Mouse (Mus musculus): Measurements from ENCODE around the gene Lrrc36. TPM values are rescaled to one million over a fixed set of nuclear protein-coding genes. Genes with fewer than 3 reads are reported as not detected.

Lrrc36 gene
- polyA plus RNA-seq, 1 experiment from 2014 or later: 0.44 TPM

DNA sequence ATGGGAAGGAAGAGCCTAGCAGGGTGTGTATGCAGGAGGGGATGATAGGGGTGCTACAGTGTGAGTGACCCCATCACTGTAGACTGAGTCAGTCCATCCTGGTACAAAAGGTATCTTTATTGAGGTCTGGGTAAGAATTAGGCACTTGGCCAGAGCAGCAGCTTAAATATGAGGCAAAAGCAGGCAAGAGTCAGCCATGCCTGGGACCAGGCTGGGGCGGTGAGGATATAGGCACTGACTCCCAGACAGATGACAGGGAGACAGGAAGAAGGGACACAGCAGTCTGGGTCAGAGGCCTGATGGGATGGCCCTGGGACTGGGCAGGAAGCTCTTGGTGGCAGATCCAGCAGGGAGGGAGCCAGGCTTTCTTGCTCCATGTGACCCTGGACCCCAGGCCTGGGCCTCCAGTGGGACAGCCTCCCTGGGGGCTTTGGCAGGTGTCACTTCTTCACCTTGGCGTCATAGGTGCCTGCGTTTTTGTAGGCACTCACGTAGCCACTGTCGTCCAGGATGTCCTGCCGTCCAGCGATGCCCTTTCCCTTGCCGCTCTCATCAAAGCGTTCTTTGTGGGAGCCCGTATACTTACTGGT is 54.1 kb downstream of the Lrrc36 start:
- ATAC-seq: no peak
- no peak overlapping the region for H3K9ac ChIP-seq (ENCODE audit: low read depth, low read length)
- no peaks in the 10 kb centered on the region for H3K27me3 ChIP-seq (replicated peaks; ENCODE audit: control insufficient read depth, insufficient read depth, low read length)
- H3K4me3 ChIP-seq (ENCODE audit: low read length): no peak overlapping the region
- peaks cover 45% of the 10 kb centered on the region for H3K4me1 ChIP-seq (ENCODE audit: control insufficient read depth, insufficient read depth, low read depth, low read length)
- peak overlapping the region; percentile 71 for H3K27ac ChIP-seq (ENCODE audit: low read depth, low read length)
- no peak overlapping the region; the same call in 1 of the 2 replicates for H3K4me2 ChIP-seq (ENCODE audit: low read length)
- peaks cover 7% of the 10 kb centered on the region for H3K36me3 ChIP-seq (ENCODE audit: control insufficient read depth, insufficient read depth, low read length)
- WGBS: 90% methylated on average over 10 of the region's 10 CpGs
- H3K9me3 ChIP-seq (ENCODE audit: control insufficient read depth, low read length): no peaks in the 10 kb centered on the region

DNA sequence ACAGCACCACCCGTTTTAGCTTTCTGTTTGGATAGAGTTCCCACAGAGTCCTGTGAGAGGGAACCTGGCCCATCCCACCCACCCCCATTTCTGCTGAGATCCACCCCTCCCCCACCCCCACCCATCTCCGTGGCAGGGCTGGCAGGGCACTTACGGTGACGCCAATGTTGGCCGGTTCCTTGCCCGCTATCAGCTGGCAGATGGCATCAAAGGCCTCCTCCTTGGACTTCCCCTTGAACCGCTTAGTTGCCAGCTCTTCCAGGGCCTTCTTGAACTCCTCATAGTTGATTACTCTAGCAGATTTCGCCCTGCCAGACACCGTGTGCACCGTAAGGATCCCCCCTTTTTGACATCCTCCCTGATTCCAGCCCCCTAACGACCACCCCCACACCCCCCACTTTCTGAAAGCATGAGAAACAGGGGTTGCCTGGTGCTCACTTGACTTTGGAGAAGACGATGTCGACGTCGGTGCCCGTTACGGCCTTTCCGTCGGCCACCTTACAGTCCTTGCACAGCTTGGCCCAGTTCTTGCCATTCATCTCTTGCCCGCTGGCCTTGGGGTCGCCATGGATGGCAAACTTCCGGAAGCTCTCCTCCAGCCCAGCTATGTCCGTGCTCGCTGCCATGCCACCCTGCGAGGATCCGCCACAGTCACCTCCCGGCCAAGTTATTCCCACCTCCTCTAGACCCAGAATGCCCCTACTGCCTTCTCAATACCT is 54.8 kb downstream of the Lrrc36 start:
- peaks cover 7% of the 10 kb centered on the region for H3K36me3 ChIP-seq (ENCODE audit: control insufficient read depth, insufficient read depth, low read length)
- 85% methylated on average over 27 of the region's 27 CpGs for WGBS
- no peaks in the 10 kb centered on the region for H3K9me3 ChIP-seq (ENCODE audit: control insufficient read depth, low read length)
- H3K27ac ChIP-seq (ENCODE audit: low read depth, low read length): peak overlapping the region; percentile 71; the same call in 1 of the 2 replicates
- ATAC-seq: no peak
- H3K4me2 ChIP-seq (ENCODE audit: low read length): no peak overlapping the region
- H3K4me1 ChIP-seq (ENCODE audit: control insufficient read depth, insufficient read depth, low read depth, low read length): peaks cover 46% of the 10 kb centered on the region
- no peaks in the 10 kb centered on the region; the same call in 1 of the 2 replicates for H3K27me3 ChIP-seq (replicated peaks; ENCODE audit: control insufficient read depth, insufficient read depth, low read length)
- no peak overlapping the region for H3K4me3 ChIP-seq (ENCODE audit: low read length)
- no peak overlapping the region for H3K9ac ChIP-seq (ENCODE audit: low read depth, low read length)

DNA sequence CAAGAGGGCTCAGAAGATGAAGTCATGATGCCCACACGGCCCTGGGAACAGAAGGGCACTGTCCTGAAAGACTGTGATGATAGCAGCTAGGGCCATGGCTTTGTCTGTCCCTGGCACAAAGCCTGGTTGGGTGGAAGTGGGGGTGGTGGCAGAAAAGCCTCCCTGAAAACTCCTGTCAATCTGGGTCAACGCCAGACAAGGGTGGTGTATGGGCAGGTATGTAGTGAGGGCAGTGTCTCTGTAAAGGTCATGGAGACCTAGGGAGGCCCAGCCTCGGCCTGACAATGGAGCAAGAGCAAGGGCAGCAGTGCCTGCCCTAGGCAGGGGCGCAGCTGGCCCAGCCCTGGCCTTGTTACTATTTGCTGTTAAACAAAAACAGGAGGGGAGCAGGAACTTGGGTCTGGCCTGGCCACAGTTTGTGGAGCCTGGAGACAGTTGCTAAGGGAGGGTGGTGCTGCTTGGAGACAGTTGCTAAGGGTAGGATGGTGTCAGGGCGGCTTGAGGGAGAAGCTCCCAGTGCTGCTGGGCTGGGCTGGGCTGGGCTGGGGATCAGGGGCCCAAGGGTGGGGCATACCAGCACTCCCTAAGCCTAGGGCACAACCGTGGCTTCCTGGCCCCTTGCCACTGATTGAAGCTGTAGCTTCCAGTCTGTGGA is 55.8 kb downstream of the Lrrc36 start:
- Histone ChIP-seq H3K4me3 (ENCODE audit: low read length) (peak overlapping the region; percentile 48), H3K27ac (ENCODE audit: low read depth, low read length) (peak overlapping the region; percentile 78), H3K4me2 (ENCODE audit: low read length) (peak overlapping the region; percentile 51), H3K4me1 (ENCODE audit: control insufficient read depth, insufficient read depth, low read depth, low read length) (peaks cover 49% of the 10 kb centered on the region), H3K27me3 (replicated peaks; ENCODE audit: control insufficient read depth, insufficient read depth, low read length) (no peaks in the 10 kb centered on the region; the same call in 1 of the 2 replicates), H3K9me3 (ENCODE audit: control insufficient read depth, low read length) (no peaks in the 10 kb centered on the region), H3K36me3 (ENCODE audit: control insufficient read depth, insufficient read depth, low read length) (peaks cover 7% of the 10 kb centered on the region), H3K9ac (ENCODE audit: low read depth, low read length) (peak overlapping the region; percentile 4)
- ATAC-seq: peak; percentile 48
- WGBS: 6% methylated on average over 6 of the region's 6 CpGs

- peak overlapping the region; percentile 4 for H3K9ac ChIP-seq (ENCODE audit: low read depth, low read length)
- WGBS: 59% methylated on average over 5 of the region's 5 CpGs
- no peak for ATAC-seq
- H3K27me3 ChIP-seq (replicated peaks; ENCODE audit: control insufficient read depth, insufficient read depth, low read length): no peaks in the 10 kb centered on the region; the same call in 1 of the 2 replicates
- no peaks in the 10 kb centered on the region for H3K9me3 ChIP-seq (ENCODE audit: control insufficient read depth, low read length)
- H3K4me3 ChIP-seq (ENCODE audit: low read length): peak overlapping the region; percentile 48
- H3K4me1 ChIP-seq (ENCODE audit: control insufficient read depth, insufficient read depth, low read depth, low read length): peaks cover 50% of the 10 kb centered on the region
- peak overlapping the region; percentile 78 for H3K27ac ChIP-seq (ENCODE audit: low read depth, low read length)
- peaks cover 7% of the 10 kb centered on the region for H3K36me3 ChIP-seq (ENCODE audit: control insufficient read depth, insufficient read depth, low read length)
- peak overlapping the region; percentile 51 for H3K4me2 ChIP-seq (ENCODE audit: low read length)
Measured at GRCm38 (mm10) chr8:105469816-105470215, 56.4 kb downstream of the Lrrc36 start.

DNA sequence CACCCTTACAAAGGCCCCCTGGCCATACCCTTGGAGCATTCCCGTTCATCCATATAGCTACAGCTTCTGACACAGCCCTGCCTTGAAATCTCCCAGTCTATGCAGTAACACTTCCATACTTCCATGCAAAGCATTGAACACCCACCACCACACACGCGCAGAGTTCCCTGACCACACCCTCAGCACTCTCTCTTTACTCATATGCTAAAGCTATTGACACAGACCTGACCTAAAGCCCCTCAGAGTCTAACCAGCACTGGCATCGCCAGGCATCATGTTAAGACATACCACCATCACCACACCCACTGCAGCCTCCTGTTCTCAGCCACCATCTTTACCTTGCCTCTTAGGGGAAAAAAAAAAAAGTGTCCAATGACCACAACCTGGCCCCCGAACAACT is 56.9 kb downstream of the Lrrc36 start:
- Histone ChIP-seq H3K4me3 (ENCODE audit: low read length) (peak overlapping the region; percentile 48), H3K9me3 (ENCODE audit: control insufficient read depth, low read length) (no peaks in the 10 kb centered on the region), H3K36me3 (ENCODE audit: control insufficient read depth, insufficient read depth, low read length) (peaks cover 7% of the 10 kb centered on the region), H3K27me3 (replicated peaks; ENCODE audit: control insufficient read depth, insufficient read depth, low read length) (no peaks in the 10 kb centered on the region; the same call in 1 of the 2 replicates), H3K27ac (ENCODE audit: low read depth, low read length) (peak overlapping the region; percentile 78), H3K4me2 (ENCODE audit: low read length) (peak overlapping the region; percentile 51), H3K4me1 (ENCODE audit: control insufficient read depth, insufficient read depth, low read depth, low read length) (peaks cover 54% of the 10 kb centered on the region), H3K9ac (ENCODE audit: low read depth, low read length) (peak overlapping the region; percentile 68)
- 47% methylated on average over 5 of the region's 5 CpGs for WGBS
- no peak for ATAC-seq

DNA sequence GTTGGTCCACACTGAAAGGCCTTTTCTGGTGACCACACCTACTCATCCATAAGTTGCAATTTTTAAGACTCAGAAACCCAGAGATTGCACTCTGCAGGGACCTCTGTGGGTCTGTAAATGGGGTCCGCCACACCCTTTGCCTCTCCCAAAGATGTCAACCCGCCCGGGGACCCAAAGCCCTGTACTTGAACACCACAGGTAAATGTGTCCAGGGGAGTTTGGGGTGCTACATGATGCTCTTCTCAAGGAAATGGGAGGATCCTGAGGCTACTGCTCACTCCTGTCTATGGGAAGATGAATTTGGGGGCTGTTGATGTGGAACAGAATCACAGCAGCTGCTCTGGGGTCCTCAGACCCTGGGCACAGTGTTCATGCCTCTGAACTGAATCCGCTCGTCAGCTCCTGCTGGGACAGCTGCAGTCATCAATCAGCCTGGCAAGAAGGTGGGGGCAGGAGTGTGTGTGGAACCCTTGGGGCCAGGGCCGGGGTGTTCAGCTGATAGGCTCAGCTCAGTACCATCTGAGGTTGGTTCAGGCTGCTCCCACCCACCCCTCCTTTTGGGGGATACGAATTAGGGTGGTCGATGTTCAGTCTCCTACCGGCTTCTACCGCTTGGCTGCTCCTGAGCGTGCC is 57.4 kb downstream of the Lrrc36 start:
- whole genome bisulfite sequencing: 18% methylated on average over 11 of the region's 11 CpGs
- Histone ChIP-seq H3K4me3 (ENCODE audit: low read length) (peak overlapping the region; percentile 48), H3K9me3 (ENCODE audit: control insufficient read depth, low read length) (no peaks in the 10 kb centered on the region), H3K9ac (ENCODE audit: low read depth, low read length) (peak overlapping the region; percentile 68), H3K27ac (ENCODE audit: low read depth, low read length) (peak overlapping the region; percentile 78), H3K4me1 (ENCODE audit: control insufficient read depth, insufficient read depth, low read depth, low read length) (peaks cover 54% of the 10 kb centered on the region), H3K36me3 (ENCODE audit: control insufficient read depth, insufficient read depth, low read length) (peaks cover 7% of the 10 kb centered on the region), H3K27me3 (replicated peaks; ENCODE audit: control insufficient read depth, insufficient read depth, low read length) (no peaks in the 10 kb centered on the region; the same call in 1 of the 2 replicates), H3K4me2 (ENCODE audit: low read length) (peak overlapping the region; percentile 51)
- peak; percentile 69 for ATAC-seq

DNA sequence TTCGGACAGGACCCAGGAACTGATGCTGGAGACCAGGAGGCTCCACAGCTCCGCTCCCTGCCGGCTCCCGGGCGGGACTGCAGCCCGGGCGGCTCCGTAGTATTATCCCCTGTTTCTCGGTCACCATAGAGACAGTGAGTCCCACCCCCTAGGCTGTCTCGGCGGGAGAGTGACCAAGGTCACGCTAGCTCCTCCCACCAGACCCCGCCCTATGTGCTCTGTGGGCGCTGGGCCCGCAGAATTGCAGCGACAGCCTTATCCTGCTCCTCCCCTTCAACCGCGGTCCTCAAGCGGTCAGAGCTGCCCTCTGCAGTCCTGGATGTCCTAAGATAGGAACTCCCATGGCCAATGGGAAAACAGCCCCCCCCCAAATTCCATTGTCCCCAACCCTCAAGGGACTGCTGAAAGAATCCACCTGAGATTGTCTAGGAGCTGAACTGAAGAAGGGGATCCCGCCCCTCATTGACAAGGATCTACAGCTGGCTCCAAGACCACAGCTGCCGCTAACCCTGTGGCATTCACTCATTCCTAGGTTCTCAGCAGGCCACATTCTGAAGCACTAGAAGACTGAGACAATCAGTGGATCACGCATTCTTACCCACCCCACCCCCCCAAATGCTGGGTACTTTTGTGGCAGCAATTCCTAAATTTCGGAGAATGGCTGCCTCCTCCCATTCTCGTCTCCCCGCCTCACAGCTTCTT is 58.1 kb downstream of the Lrrc36 start, which contains the start of gene Tppp3:
Gene Tppp3 (minus strand): TSS at position 213 of the 702 bp plus-strand sequence.
- Histone ChIP-seq H3K4me1 (ENCODE audit: control insufficient read depth, insufficient read depth, low read depth, low read length) (peaks cover 52% of the 10 kb centered on the region), H3K27ac (ENCODE audit: low read depth, low read length) (peak within 1 kb of the TSS; percentile 78), H3K4me3 (ENCODE audit: low read length) (peak within 1 kb of the TSS; percentile 48), H3K27me3 (replicated peaks; ENCODE audit: control insufficient read depth, insufficient read depth, low read length) (no peaks in the 10 kb centered on the region; the same call in 1 of the 2 replicates), H3K4me2 (ENCODE audit: low read length) (peak within 1 kb of the TSS; percentile 51), H3K9ac (ENCODE audit: low read depth, low read length) (peak within 1 kb of the TSS; percentile 68), H3K9me3 (ENCODE audit: control insufficient read depth, low read length) (no peaks in the 10 kb centered on the region), H3K36me3 (ENCODE audit: control insufficient read depth, insufficient read depth, low read length) (peaks cover 7% of the 10 kb centered on the region)
- 5% methylated on average over 25 of the region's 25 CpGs for WGBS
- peak; percentile 89 for ATAC-seq

- no peaks in the 10 kb centered on the region; the same call in 1 of the 2 replicates for H3K27me3 ChIP-seq (replicated peaks; ENCODE audit: control insufficient read depth, insufficient read depth, low read length)
- H3K4me3 ChIP-seq (ENCODE audit: low read length): no peak overlapping the region
- no peak overlapping the region for H3K27ac ChIP-seq (ENCODE audit: low read depth, low read length)
- H3K4me1 ChIP-seq (ENCODE audit: control insufficient read depth, insufficient read depth, low read depth, low read length): peaks cover 44% of the 10 kb centered on the region
- no peak for ATAC-seq
- peaks cover 1% of the 10 kb centered on the region; the same call in 1 of the 2 replicates for H3K36me3 ChIP-seq (ENCODE audit: control insufficient read depth, insufficient read depth, low read length)
- no peaks in the 10 kb centered on the region for H3K9me3 ChIP-seq (ENCODE audit: control insufficient read depth, low read length)
- 38% methylated on average over 23 of the region's 23 CpGs for WGBS
- no peak overlapping the region for H3K4me2 ChIP-seq (ENCODE audit: low read length)
- H3K9ac ChIP-seq (ENCODE audit: low read depth, low read length): no peak overlapping the region; the same call in 1 of the 2 replicates
Measured at GRCm38 (mm10) chr8:105472414-105472932, 59.1 kb downstream of the Lrrc36 start.

All from hindbrain, embryonic 16.5 days (tissue).